Mouse (Mus musculus): ENCODE measurements around the gene Slc29a3. TPM values are rescaled to one million over a fixed set of nuclear protein-coding genes. Genes with fewer than 3 reads are reported as not detected.

Slc29a3 gene
- polyA plus RNA-seq, 1 experiment, result 8.5 TPM

DNA sequence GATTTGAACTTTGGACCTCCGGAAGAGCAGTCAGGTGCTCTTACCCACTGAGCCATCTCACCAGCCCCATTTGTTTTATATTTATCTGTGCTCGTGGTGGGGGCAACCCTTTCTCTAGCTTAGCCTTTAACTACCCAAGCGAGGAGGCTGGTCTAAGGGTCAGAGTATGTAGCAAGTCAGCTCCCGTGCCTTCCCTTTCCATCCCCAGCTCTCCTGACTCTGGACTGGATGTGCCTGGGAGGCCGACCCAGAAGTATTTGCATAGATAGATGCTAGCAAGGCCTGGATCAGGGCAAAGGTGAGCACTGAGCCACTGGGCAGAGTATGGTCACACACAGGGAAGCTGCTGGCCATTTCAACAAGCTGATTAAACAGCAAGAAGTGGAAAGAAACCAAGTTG is 43.8 kb downstream of the Slc29a3 start:
- 77% methylated on average over 5 of the region's 5 CpGs for WGBS
- no peak overlapping the region for H3K27ac ChIP-seq (ENCODE audit: control insufficient read depth, insufficient read depth, low read depth, low read length, poor library complexity)
- TF ChIP-seq CTCF (IDR thresholded peaks at IDR 0.05; ENCODE audit: control insufficient read depth, insufficient read depth, low read length) (no peak), POLR2A (IDR thresholded peaks at IDR 0.05; ENCODE audit: borderline replicate concordance, control insufficient read depth, low read depth, low read length) (no peak)
- H3K4me3 ChIP-seq (replicated peaks; ENCODE audit: control insufficient read depth, low read depth, low read length), result no peak overlapping the region
- H3K4me1 ChIP-seq (ENCODE audit: control insufficient read depth, insufficient read depth, low read length), result peaks cover 1% of the 10 kb centered on the region

DNA sequence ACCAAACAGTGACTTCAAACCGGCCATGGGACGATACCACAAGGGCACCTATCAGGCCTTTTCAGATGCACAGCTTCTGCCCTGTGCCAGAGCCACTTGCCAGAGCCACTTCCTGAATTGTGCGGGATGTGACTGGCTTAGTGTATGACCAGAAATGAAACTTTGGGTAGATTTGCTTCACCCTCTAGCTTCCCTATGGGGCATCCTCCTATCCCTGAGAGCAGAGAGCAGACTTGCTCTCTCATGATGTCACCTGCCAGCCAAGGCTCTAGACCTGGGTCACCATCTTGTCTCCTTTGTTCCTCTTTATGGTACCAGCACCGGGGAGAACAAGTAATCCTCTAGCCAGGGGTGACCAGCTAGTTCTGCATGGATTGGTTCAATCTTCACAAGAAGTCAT is 46.3 kb downstream of the Slc29a3 start:
- Histone ChIP-seq H3K4me3 (replicated peaks; ENCODE audit: control insufficient read depth, low read depth, low read length) (no peak overlapping the region), H3K27ac (ENCODE audit: control insufficient read depth, insufficient read depth, low read depth, low read length, poor library complexity) (peak overlapping the region; percentile 43; the same call in 1 of the 2 replicates), H3K4me1 (ENCODE audit: control insufficient read depth, insufficient read depth, low read length) (peaks cover 1% of the 10 kb centered on the region; the same call in 1 of the 2 replicates)
- TF ChIP-seq CTCF (IDR thresholded peaks at IDR 0.05; ENCODE audit: control insufficient read depth, insufficient read depth, low read length), result no peak
- TF ChIP-seq POLR2A (IDR thresholded peaks at IDR 0.05; ENCODE audit: borderline replicate concordance, control insufficient read depth, low read depth, low read length), result no peak
- WGBS, result 10% methylated on average over 4 of the region's 4 CpGs

DNA sequence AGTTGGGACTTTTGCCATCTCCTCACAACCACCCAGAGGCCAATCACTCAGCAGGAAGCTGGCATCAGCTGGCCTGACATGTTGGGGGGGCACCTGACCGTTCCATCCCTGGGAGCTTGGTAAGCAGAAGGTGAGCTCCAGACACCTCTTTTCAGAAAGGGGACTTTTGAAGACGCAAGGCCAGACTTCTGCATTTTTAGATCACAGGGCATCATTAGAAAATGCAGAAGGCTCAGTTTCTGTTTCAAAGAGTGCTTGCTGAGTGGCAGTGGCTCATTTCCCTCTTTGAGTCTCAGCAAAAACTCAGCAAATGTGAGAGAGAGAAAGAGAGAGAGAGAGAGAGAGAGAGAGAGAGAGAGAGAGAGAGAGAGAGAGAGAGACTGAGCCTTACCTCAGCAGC is 47.5 kb downstream of the Slc29a3 start:
- H3K4me3 ChIP-seq (replicated peaks; ENCODE audit: control insufficient read depth, low read depth, low read length), result no peak overlapping the region
- peak overlapping the region; percentile 33; the same call in 1 of the 2 replicates for H3K27ac ChIP-seq (ENCODE audit: control insufficient read depth, insufficient read depth, low read depth, low read length, poor library complexity)
- peaks cover 1% of the 10 kb centered on the region; the same call in 1 of the 2 replicates for H3K4me1 ChIP-seq (ENCODE audit: control insufficient read depth, insufficient read depth, low read length)
- 9% methylated on average over 2 of the region's 2 CpGs for WGBS
- TF ChIP-seq POLR2A (IDR thresholded peaks at IDR 0.05; ENCODE audit: borderline replicate concordance, control insufficient read depth, low read depth, low read length), result no peak

DNA sequence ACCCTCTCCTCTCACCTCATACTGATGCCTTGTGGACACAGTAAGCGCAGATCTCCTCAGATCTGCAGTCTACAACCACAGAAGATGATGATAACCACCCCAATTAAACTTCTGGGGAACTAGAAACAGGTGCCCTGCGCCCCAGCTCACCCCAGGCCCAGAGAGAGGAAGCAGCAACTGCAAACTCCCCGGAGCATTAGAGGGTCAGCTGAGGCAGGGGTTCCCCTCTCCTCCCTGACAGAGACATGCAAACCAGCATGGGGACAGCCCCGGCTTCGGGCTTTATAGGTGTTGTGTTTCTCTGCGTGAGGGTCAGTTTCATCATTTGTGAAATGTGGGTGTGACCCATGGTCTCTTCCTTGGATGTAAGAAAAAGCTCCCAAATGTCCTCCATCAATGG is 54.8 kb downstream of the Slc29a3 start:
- WGBS, result 56% methylated on average over 6 of the region's 6 CpGs
- Histone ChIP-seq H3K27ac (ENCODE audit: control insufficient read depth, insufficient read depth, low read depth, low read length, poor library complexity) (no peak overlapping the region), H3K4me1 (ENCODE audit: control insufficient read depth, insufficient read depth, low read length) (no peaks in the 10 kb centered on the region; the same call in 1 of the 2 replicates), H3K4me3 (replicated peaks; ENCODE audit: control insufficient read depth, low read depth, low read length) (no peak overlapping the region)
- TF ChIP-seq POLR2A (IDR thresholded peaks at IDR 0.05; ENCODE audit: borderline replicate concordance, control insufficient read depth, low read depth, low read length) (no peak), CTCF (IDR thresholded peaks at IDR 0.05; ENCODE audit: control insufficient read depth, insufficient read depth, low read length) (no peak)

DNA sequence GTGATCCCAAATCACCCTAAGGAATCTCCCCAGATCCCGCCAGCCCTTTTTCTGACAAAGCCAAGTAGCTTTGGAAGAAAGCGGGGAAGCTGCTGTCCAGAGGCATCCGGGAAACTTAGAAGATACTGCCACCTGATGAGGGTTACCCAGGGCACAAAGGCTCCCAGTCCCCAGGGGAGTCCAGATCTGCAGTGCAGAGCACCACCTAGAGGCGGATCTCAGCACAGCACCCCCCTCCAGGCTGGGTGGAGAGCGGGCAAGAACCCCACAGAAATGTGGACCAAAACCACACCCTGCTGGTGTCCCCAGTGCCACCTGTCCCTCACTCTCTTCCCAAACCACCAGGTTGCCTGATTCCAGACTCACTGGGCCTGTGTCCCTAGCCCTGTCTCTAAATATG is 55.6 kb downstream of the Slc29a3 start:
- Histone ChIP-seq H3K4me1 (ENCODE audit: control insufficient read depth, insufficient read depth, low read length) (no peaks in the 10 kb centered on the region; the same call in 1 of the 2 replicates), H3K27ac (ENCODE audit: control insufficient read depth, insufficient read depth, low read depth, low read length, poor library complexity) (no peak overlapping the region), H3K4me3 (replicated peaks; ENCODE audit: control insufficient read depth, low read depth, low read length) (no peak overlapping the region)
- 11% methylated on average over 5 of the region's 5 CpGs for WGBS
- peak; percentile 93 for TF ChIP-seq CTCF (IDR thresholded peaks at IDR 0.05; ENCODE audit: control insufficient read depth, insufficient read depth, low read length)
- TF ChIP-seq POLR2A (IDR thresholded peaks at IDR 0.05; ENCODE audit: borderline replicate concordance, control insufficient read depth, low read depth, low read length), result no peak

DNA sequence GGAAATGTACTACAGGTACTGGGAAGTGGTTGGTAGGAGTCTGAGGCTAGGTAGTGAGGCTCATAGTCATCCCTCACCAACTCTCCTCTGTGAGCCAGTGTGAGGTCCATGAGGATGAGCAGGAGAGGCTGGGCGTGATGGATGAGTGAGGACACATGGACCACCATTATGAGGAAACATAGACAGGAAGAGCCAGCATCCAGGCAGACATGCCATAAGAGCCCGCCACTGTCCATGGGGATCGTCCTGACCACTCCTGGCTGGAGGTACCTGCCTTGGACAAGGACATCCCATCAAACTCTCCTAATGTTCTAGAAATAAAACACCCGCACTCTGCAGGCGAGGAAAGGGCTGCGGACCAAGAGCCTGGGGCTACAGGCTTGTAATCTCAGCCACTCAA is 56.2 kb downstream of the Slc29a3 start, which contains the start of gene Cdh23:
Cdh23 (minus strand) TSS at position 101 of the 400 bp plus-strand sequence.
- WGBS, result 86% methylated on average over 6 of the region's 6 CpGs
- H3K27ac ChIP-seq (ENCODE audit: control insufficient read depth, insufficient read depth, low read depth, low read length, poor library complexity), result no peak within 1 kb of the TSS
- no peaks in the 10 kb centered on the region; the same call in 1 of the 2 replicates for H3K4me1 ChIP-seq (ENCODE audit: control insufficient read depth, insufficient read depth, low read length)
- TF ChIP-seq CTCF (IDR thresholded peaks at IDR 0.05; ENCODE audit: control insufficient read depth, insufficient read depth, low read length), result no peak
- no peak for TF ChIP-seq POLR2A (IDR thresholded peaks at IDR 0.05; ENCODE audit: borderline replicate concordance, control insufficient read depth, low read depth, low read length)
- no peak within 1 kb of the TSS for H3K4me3 ChIP-seq (replicated peaks; ENCODE audit: control insufficient read depth, low read depth, low read length)

DNA sequence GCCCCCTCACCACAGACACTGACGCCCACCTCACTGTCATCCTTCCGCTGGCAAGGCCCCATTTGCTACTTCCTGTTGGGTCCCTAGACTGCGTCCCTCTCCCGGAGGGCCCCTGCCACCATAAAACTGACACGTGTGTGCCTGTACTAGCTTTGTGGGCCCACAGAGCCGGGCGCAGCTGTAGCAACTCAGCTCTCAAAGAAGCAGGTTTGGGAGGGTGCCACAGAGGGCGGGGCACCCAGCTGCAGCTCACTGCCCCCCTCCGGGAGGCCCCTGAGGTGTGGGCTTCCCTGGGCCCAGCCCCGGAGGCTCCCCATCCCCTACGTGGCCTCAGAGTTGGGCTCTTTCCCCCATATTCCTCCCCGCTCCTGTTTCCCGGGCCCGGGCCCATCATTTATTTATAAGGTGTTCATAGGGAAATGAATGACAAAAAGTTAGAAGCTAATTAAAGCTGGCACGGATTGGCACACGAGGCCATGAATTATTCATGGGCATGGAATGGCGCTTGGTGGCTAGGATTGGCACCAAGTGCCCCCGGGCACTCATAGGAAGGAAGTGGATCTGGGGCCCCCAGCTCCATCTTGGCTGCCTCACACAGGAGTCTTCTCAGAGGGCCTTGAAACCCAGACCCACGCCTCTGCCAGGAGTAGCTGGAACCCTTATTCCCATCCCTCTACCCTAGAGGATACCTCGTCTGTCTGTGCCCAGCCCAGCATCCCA is 60.8 kb downstream of the Slc29a3 start:
- TF ChIP-seq POLR2A (IDR thresholded peaks at IDR 0.05; ENCODE audit: borderline replicate concordance, control insufficient read depth, low read depth, low read length), result no peak
- TF ChIP-seq CTCF (IDR thresholded peaks at IDR 0.05; ENCODE audit: control insufficient read depth, insufficient read depth, low read length), result no peak
- WGBS, result 39% methylated on average over 20 of the region's 20 CpGs
- Histone ChIP-seq H3K27ac (ENCODE audit: control insufficient read depth, insufficient read depth, low read depth, low read length, poor library complexity) (peak overlapping the region; percentile 41; the same call in 1 of the 2 replicates), H3K4me1 (ENCODE audit: control insufficient read depth, insufficient read depth, low read length) (peaks cover 1% of the 10 kb centered on the region), H3K4me3 (replicated peaks; ENCODE audit: control insufficient read depth, low read depth, low read length) (no peak overlapping the region)

DNA sequence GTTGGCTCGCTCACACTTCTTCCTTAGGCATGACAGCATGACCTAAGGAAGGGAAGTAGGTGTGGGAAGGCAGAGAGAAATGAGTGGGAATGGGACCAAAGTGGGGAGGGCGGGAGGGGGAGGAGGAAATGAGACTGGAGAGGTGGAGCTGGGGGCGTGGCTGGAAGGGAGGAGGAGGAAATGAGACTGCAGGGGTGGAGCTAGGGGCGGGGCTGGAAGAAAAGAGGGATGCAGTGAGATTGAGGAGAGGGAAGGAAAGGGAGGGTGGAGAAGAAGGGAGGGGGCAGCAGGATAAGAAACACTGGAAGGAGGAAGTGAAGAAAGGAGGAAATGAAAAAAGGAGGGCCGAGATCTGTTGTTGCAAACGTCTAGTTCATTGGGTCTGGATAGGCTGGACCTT is 61.6 kb downstream of the Slc29a3 start:
- peaks cover 1% of the 10 kb centered on the region for H3K4me1 ChIP-seq (ENCODE audit: control insufficient read depth, insufficient read depth, low read length)
- 38% methylated on average over 6 of the region's 6 CpGs for WGBS
- no peak overlapping the region for H3K4me3 ChIP-seq (replicated peaks; ENCODE audit: control insufficient read depth, low read depth, low read length)
- no peak overlapping the region for H3K27ac ChIP-seq (ENCODE audit: control insufficient read depth, insufficient read depth, low read depth, low read length, poor library complexity)
- TF ChIP-seq CTCF (IDR thresholded peaks at IDR 0.05; ENCODE audit: control insufficient read depth, insufficient read depth, low read length) (no peak), POLR2A (IDR thresholded peaks at IDR 0.05; ENCODE audit: borderline replicate concordance, control insufficient read depth, low read depth, low read length) (no peak)
